Comparison of ENCODE assay signal across 8 mouse cellular contexts in genomic region chr8:83593325-83594166, GRCm38 (mm10). TPM values are rescaled to one million over a fixed set of nuclear protein-coding genes. Genes with fewer than 3 reads are reported as not detected.
DNase-seq lines count a peak whose midpoint lies in the region; ATAC-seq lines count a peak whose summit lies in the region.

No protein-coding gene starts in this region.

- peak overlapping the region; percentile 71 for H3K9ac ChIP-seq in kidney, embryonic 15.5 days
- H3K9ac ChIP-seq in forebrain, embryonic 16.5 days (replicated peaks; ENCODE audit: low read depth, low read length): peak overlapping the region; percentile 85

- peaks cover 56% of the 10 kb centered on the region for H3K79me2 ChIP-seq in macrophage (ENCODE audit: inconsistent target)

- no peaks in the 10 kb centered on the region for H3K9me3 ChIP-seq in kidney, embryonic 15.5 days (replicated peaks)
- H3K9me3 ChIP-seq in forebrain, embryonic 16.5 days (ENCODE audit: control insufficient read depth, low read length): no peaks in the 10 kb centered on the region

- peaks cover 40% of the 10 kb centered on the region for H3K4me1 ChIP-seq in kidney, embryonic 15.5 days
- peaks cover 44% of the 10 kb centered on the region for H3K4me1 ChIP-seq in forebrain, embryonic 16.5 days (replicated peaks; ENCODE audit: control insufficient read depth, insufficient read depth, low read length)

- peaks cover 10% of the 10 kb centered on the region; the same call in 1 of the 2 replicates for H3K36me3 ChIP-seq in kidney, embryonic 15.5 days
- no peaks in the 10 kb centered on the region for H3K36me3 ChIP-seq in forebrain, embryonic 16.5 days (ENCODE audit: control insufficient read depth, insufficient read depth)
- no peaks in the 10 kb centered on the region for H3K36me3 ChIP-seq in macrophage (ENCODE audit: inconsistent target)

- peak overlapping the region; percentile 61 for H3K4me3 ChIP-seq in kidney, embryonic 15.5 days (replicated peaks)
- peak overlapping the region; percentile 70 for H3K4me3 ChIP-seq in forebrain, embryonic 16.5 days (replicated peaks; ENCODE audit: low read length)
- H3K4me3 ChIP-seq in macrophage (ENCODE audit: inconsistent target): peak overlapping the region; percentile 89

- peak overlapping the region; percentile 90 for H3K27ac ChIP-seq in kidney, embryonic 15.5 days
- peak overlapping the region; percentile 92 for H3K27ac ChIP-seq in forebrain, embryonic 16.5 days (ENCODE audit: low read length)
- H3K27ac ChIP-seq in macrophage: peak overlapping the region; percentile 78

- H3K27me3 ChIP-seq in kidney, embryonic 15.5 days: no peaks in the 10 kb centered on the region
- H3K27me3 ChIP-seq in forebrain, embryonic 16.5 days (replicated peaks; ENCODE audit: control insufficient read depth, insufficient read depth, low read length): no peaks in the 10 kb centered on the region

- no peak for DNase-seq in kidney, adult 8-10 months
- DNase-seq in NIH3T3 (ENCODE audit: low read depth): peak; percentile 29
- DNase-seq in right cerebral cortex, postnatal 10 days (ENCODE audit: low spot score in 2 of 2): no peak
- DNase-seq in urinary bladder, postnatal 25 days (ENCODE audit: low spot score): no peak
- no peak for DNase-seq in spleen, postnatal 4 days (ENCODE audit: low spot score in 2 of 2)

- 3% methylated on average over 22 of the region's 22 CpGs for WGBS in kidney, embryonic 15.5 days
- 3% methylated on average over 22 of the region's 22 CpGs for WGBS in forebrain, embryonic 16.5 days
- 2% methylated on average over 22 of the region's 22 CpGs for WGBS in macrophage (ENCODE audit: missing documents)

- peak overlapping the region; percentile 84 for H3K4me2 ChIP-seq in kidney, embryonic 15.5 days
- H3K4me2 ChIP-seq in forebrain, embryonic 16.5 days (ENCODE audit: low read length): peak overlapping the region; percentile 62

- no peak; the same call in 1 of the 2 replicates for ATAC-seq in kidney, embryonic 15.5 days (replicated peaks; ENCODE audit: low FRiP score)
- no peak for ATAC-seq in forebrain, embryonic 16.5 days

RNA-seq across cellular contexts. Expression of gene Tecr, which starts 14.2 kb away (rescaled TPM):
- polyA plus RNA-seq in kidney, embryonic 15.5 days (2015; fragmentation: Nextera tagmentation; extraction: Ambion mirVana): 577 and 605 TPM in 2 replicates
- 694 and 809 TPM in 2 replicates for polyA plus RNA-seq in forebrain, embryonic 16.5 days (2015; fragmentation: Nextera tagmentation; extraction: Ambion mirVana)
- 100 to 1,000 TPM in 8 of 26 experiments, 10 to 100 TPM in 16, 1 to 10 TPM in 2; 6.4 to 139 (median 77.5) TPM for total RNA-seq in macrophage (2018; cell fraction: chromatin; rRNA removed)
- total RNA-seq in macrophage (2018; cell fraction: cytosol; rRNA removed): 100 to 1,000 TPM; 112 to 179 (median 144) TPM
- 100 to 1,000 TPM in 13 of 26 experiments, 10 to 100 TPM in 13; 19.4 to 204 (median 102) TPM for total RNA-seq in macrophage (2018; cell fraction: nucleus; rRNA removed)
- 128 to 166 TPM (median 160 TPM) in 3 replicates for polyA plus RNA-seq in macrophage (2018)

RNA-seq across cellular contexts. Expression of gene Dnajb1, which starts 14.4 kb away (rescaled TPM):
- 59.1 and 60.4 TPM in 2 replicates for polyA plus RNA-seq in kidney, embryonic 15.5 days (2015; fragmentation: Nextera tagmentation; extraction: Ambion mirVana)
- 58.6 and 62.3 TPM in 2 replicates for polyA plus RNA-seq in forebrain, embryonic 16.5 days (2015; fragmentation: Nextera tagmentation; extraction: Ambion mirVana)
- 10 to 100 TPM in 1 of 26 experiments, 1 to 10 TPM in 25; 1.3 to 11.5 (median 5.2) TPM for total RNA-seq in macrophage (2018; cell fraction: chromatin; rRNA removed)
- total RNA-seq in macrophage (2018; cell fraction: cytosol; rRNA removed): 10 to 100 TPM; 13.7 to 26.4 (median 19.9) TPM
- 10 to 100 TPM in 6 of 26 experiments, 1 to 10 TPM in 20; 3.9 to 13.8 (median 8.0) TPM for total RNA-seq in macrophage (2018; cell fraction: nucleus; rRNA removed)
- 13.5 to 19.5 TPM (median 18.1 TPM) in 3 replicates for polyA plus RNA-seq in macrophage (2018)

RNA-seq across cellular contexts. Expression of gene Ndufb7, which starts 27.1 kb away (rescaled TPM):
- polyA plus RNA-seq in kidney, embryonic 15.5 days (2015; fragmentation: Nextera tagmentation; extraction: Ambion mirVana): 344 and 353 TPM in 2 replicates
- polyA plus RNA-seq in forebrain, embryonic 16.5 days (2015; fragmentation: Nextera tagmentation; extraction: Ambion mirVana): 281 and 325 TPM in 2 replicates
- total RNA-seq in macrophage (2018; cell fraction: chromatin; rRNA removed): 10 to 100 TPM in 14 of 26 experiments, 1 to 10 TPM in 12; 2.4 to 33.3 (median 11.9) TPM
- total RNA-seq in macrophage (2018; cell fraction: cytosol; rRNA removed): 100 to 1,000 TPM in 24 of 26 experiments, 10 to 100 TPM in 2; 91.0 to 158 (median 119) TPM
- 10 to 100 TPM; 14.6 to 51.3 (median 25.8) TPM for total RNA-seq in macrophage (2018; cell fraction: nucleus; rRNA removed)
- 83.2 to 159 TPM (median 130 TPM) in 3 replicates for polyA plus RNA-seq in macrophage (2018)

RNA-seq across cellular contexts. Expression of gene Olfr370, which starts 58.0 kb away (rescaled TPM):
- polyA plus RNA-seq in kidney, embryonic 15.5 days (2015; fragmentation: Nextera tagmentation; extraction: Ambion mirVana): not detected in 2 replicates
- not detected in 2 replicates for polyA plus RNA-seq in forebrain, embryonic 16.5 days (2015; fragmentation: Nextera tagmentation; extraction: Ambion mirVana)
- not detected for total RNA-seq in macrophage (2018; cell fraction: chromatin; rRNA removed)
- total RNA-seq in macrophage (2018; cell fraction: cytosol; rRNA removed): not detected
- not detected for total RNA-seq in macrophage (2018; cell fraction: nucleus; rRNA removed)
- polyA plus RNA-seq in macrophage (2018): not detected in 3 replicates

RNA-seq across cellular contexts. Expression of gene Gipc1, which starts 58.9 kb away (rescaled TPM):
- 220 and 221 TPM in 2 replicates for polyA plus RNA-seq in kidney, embryonic 15.5 days (2015; fragmentation: Nextera tagmentation; extraction: Ambion mirVana)
- 147 and 151 TPM in 2 replicates for polyA plus RNA-seq in forebrain, embryonic 16.5 days (2015; fragmentation: Nextera tagmentation; extraction: Ambion mirVana)
- total RNA-seq in macrophage (2018; cell fraction: chromatin; rRNA removed): 10 to 100 TPM in 22 of 26 experiments, 1 to 10 TPM in 4; 6.4 to 48.2 (median 23.5) TPM
- 10 to 100 TPM; 48.5 to 83.3 (median 66.8) TPM for total RNA-seq in macrophage (2018; cell fraction: cytosol; rRNA removed)
- total RNA-seq in macrophage (2018; cell fraction: nucleus; rRNA removed): 10 to 100 TPM; 18.3 to 59.7 (median 27.7) TPM
- polyA plus RNA-seq in macrophage (2018): 61.6 to 92.5 TPM (median 64.4 TPM) in 3 replicates
